Mouse (Mus musculus) gastrocnemius, postnatal 36 days (tissue): ENCODE measurements around the gene Gbf1. TPM values are rescaled to one million over a fixed set of nuclear protein-coding genes. Genes with fewer than 3 reads are reported as not detected.
"Not testable (repeated sequence)": the region's sequence is repeated elsewhere in the genome, so short reads cannot be mapped to it uniquely, and the experiment has no call there.

Experiments used
- DNase-seq, 2 experiments: peaks; one replicate each; pipeline ENCODE4 v3.0.0; 2022
- intact Hi-C: fragments of 180-260 bp; cut with DNase I; formaldehyde crosslinking; loops from one replicate; pipeline ENCODE4 v1.15.1; 2025
- total RNA-seq, 2 experiments: library from RNA; stranded (reverse); gene quantifications; 2 replicates each; pipeline ENCODE4 v1.2.3; 2021

Gene Gbf1
- total RNA-seq, 2 experiments from 2014 or later, result 42.9 to 48.0 TPM

GRCm38 (mm10) chr19:46141091-46141490, 11.2 kb upstream of the Gbf1 start:
- no peak for DNase-seq
- intact Hi-C loops, result no loop called here

GRCm38 (mm10) chr19:46147511-46148371, 4.6 kb upstream of the Gbf1 start, which contains the start of gene Pitx3:
TSS of gene Pitx3 (minus strand) at chr19:46148326.
- DNase-seq, result peak; percentile 39 to 42
- intact Hi-C loops, result no loop called here

- intact Hi-C loops, result no loop called here
- peak; percentile 81 to 85 for DNase-seq
Observed at GRCm38 (mm10) chr19:46148372-46148760, 3.9 kb upstream of the Gbf1 start.

- DNase-seq, result no peak
- intact Hi-C loops, result no loop called here
Observed at GRCm38 (mm10) chr19:46149091-46149490, 3.2 kb upstream of the Gbf1 start.

GRCm38 (mm10) chr19:46165950-46166349, 13.6 kb downstream of the Gbf1 start:
- DNase-seq, result no peak
- intact Hi-C loops, result no loop called here

- intact Hi-C loops, DNase-seq: not testable (repeated sequence)
Observed at GRCm38 (mm10) chr19:46167169-46167568, 14.9 kb downstream of the Gbf1 start.

- intact Hi-C loops, result no loop called here
- DNase-seq, result no peak
Observed at GRCm38 (mm10) chr19:46169396-46169795, 17.1 kb downstream of the Gbf1 start.

- intact Hi-C loops, result no loop called here
- no peak for DNase-seq
Observed at GRCm38 (mm10) chr19:46169913-46170312, 17.6 kb downstream of the Gbf1 start.

GRCm38 (mm10) chr19:46172541-46172940, 20.2 kb downstream of the Gbf1 start:
- no peak for DNase-seq
- intact Hi-C loops, result no loop called here

- DNase-seq, result no peak
- intact Hi-C loops, result no loop called here
Observed at GRCm38 (mm10) chr19:46175173-46175572, 22.9 kb downstream of the Gbf1 start.

- intact Hi-C loops, result no loop called here
- DNase-seq, result no peak
Observed at GRCm38 (mm10) chr19:46177046-46177445, 24.7 kb downstream of the Gbf1 start.

- intact Hi-C loops, result no loop called here
- no peak for DNase-seq
Observed at GRCm38 (mm10) chr19:46180274-46180673, 28.0 kb downstream of the Gbf1 start.

- intact Hi-C loops, result no loop called here
- no peak for DNase-seq
Observed at GRCm38 (mm10) chr19:46182241-46182640, 29.9 kb downstream of the Gbf1 start.

- intact Hi-C loops, result loop anchor here (5.0 kb wide), 1 partner anchor 34 kb away; the partner anchor contains the start of gene Gbf1
- peak; percentile 33 to 55 for DNase-seq
Observed at GRCm38 (mm10) chr19:46186611-46187010, 34.3 kb downstream of the Gbf1 start.

GRCm38 (mm10) chr19:46187203-46187602, 34.9 kb downstream of the Gbf1 start:
- intact Hi-C loops, result loop anchor here (5.0 kb wide), 1 partner anchor 35 kb away; the partner anchor contains the start of gene Gbf1
- no peak for DNase-seq

GRCm38 (mm10) chr19:46198293-46198692, 46.0 kb downstream of the Gbf1 start:
- intact Hi-C loops, result no loop called here
- DNase-seq, result no peak

GRCm38 (mm10) chr19:46198891-46199290, 46.6 kb downstream of the Gbf1 start:
- intact Hi-C loops, result no loop called here
- DNase-seq, result no peak

- DNase-seq, result no peak
- intact Hi-C loops, result no loop called here
Observed at GRCm38 (mm10) chr19:46204166-46204565, 51.9 kb downstream of the Gbf1 start.

- DNase-seq, result no peak
Observed at GRCm38 (mm10) chr19:46205680-46206079, 53.4 kb downstream of the Gbf1 start.

GRCm38 (mm10) chr19:46210951-46211350, 58.6 kb downstream of the Gbf1 start:
- no peak for DNase-seq
- intact Hi-C loops, result no loop called here

More at GRCm38 (mm10) chr19:46205680-46206079, 53.4 kb downstream of the Gbf1 start:
- intact Hi-C loops, result no loop called here

GRCm38 (mm10) chr19:46214541-46214940, 62.2 kb downstream of the Gbf1 start:
- intact Hi-C loops, result no loop called here

GRCm38 (mm10) chr19:46215401-46215800, 63.1 kb downstream of the Gbf1 start:
- intact Hi-C loops, result no loop called here
- DNase-seq, result no peak

More at GRCm38 (mm10) chr19:46214541-46214940, 62.2 kb downstream of the Gbf1 start:
- DNase-seq, result no peak
